Mouse (Mus musculus) neural tube, embryonic 14.5 days (tissue): ENCODE results near the gene Zfp609. TPM values are rescaled to one million over a fixed set of nuclear protein-coding genes. Genes with fewer than 3 reads are reported as not detected.

Experiments
- ATAC-seq: fragments of 200-750 bp; cut with Nextera tagmentation; 2 replicates; pipeline ENCODE4 v1.8.0; 2017; ENCODE audit warnings: low read depth, mild to moderate bottlenecking, moderate TSS enrichment, moderate library complexity
- H3K27ac ChIP-seq: fragments of 300-500 bp; sonication (generic); 2 replicates; pipeline ENCODE4 v1.5.1; 2014; ENCODE audit warnings: low read depth, mild to moderate bottlenecking, control low read depth, low read length, moderate library complexity, mixed read lengths
- H3K27me3 ChIP-seq: fragments of 300-500 bp; sonication (generic); 2 replicates; pipeline ENCODE4 v1.6.1; 2014; ENCODE audit warnings: low read length; ENCODE audit not compliant: control insufficient read depth, insufficient read depth
- H3K36me3 ChIP-seq: fragments of 300-500 bp; sonication (generic); 2 replicates; pipeline ENCODE4 v1.6.1; 2014; ENCODE audit warnings: low read length, mixed read lengths; ENCODE audit not compliant: control insufficient read depth, insufficient read depth
- H3K4me1 ChIP-seq: fragments of 300-500 bp; sonication (generic); 2 replicates; pipeline ENCODE4 v1.6.1; 2014; ENCODE audit warnings: low read length; ENCODE audit not compliant: control insufficient read depth, insufficient read depth
- H3K4me2 ChIP-seq: fragments of 300-500 bp; sonication (generic); 2 replicates; pipeline ENCODE4 v1.6.1; 2014; ENCODE audit warnings: mild to moderate bottlenecking, low read depth, low read length, control low read depth
- H3K4me3 ChIP-seq: fragments of 300-500 bp; sonication (generic); 2 replicates; pipeline ENCODE4 v1.5.1; 2014; ENCODE audit warnings: low read depth, low read length, control low read depth, mixed read lengths
- H3K9ac ChIP-seq: fragments of 300-500 bp; sonication (generic); replicated peaks from 2 replicates; pipeline ENCODE4 v1.6.1; 2014; ENCODE audit warnings: low read depth, mild to moderate bottlenecking, control low read depth, low read length, mixed read lengths
- H3K9me3 ChIP-seq: fragments of 300-500 bp; sonication (generic); 2 replicates; pipeline ENCODE4 v1.6.1; 2016; ENCODE audit warnings: low read length; ENCODE audit not compliant: control insufficient read depth
- WGBS: fragments of 180-500 bp; shearing (Covaris S2); extraction: QIAGEN DNeasy Blood & Tissue Kit; methylation state at CpG from one replicate; pipeline ENCODE4 v1.1.7; 2014; 5-methylcytosine and 5-hydroxymethylcytosine counted together
- polyA plus RNA-seq: library from polyadenylated mRNA; unstranded; fragments of >200 nt; fragmentation: Nextera tagmentation; extraction: Ambion mirVana; gene quantifications from 2 replicates; pipeline ENCODE4 v1.2.1, GENCODE M21; 2014

Zfp609 gene
- polyA plus RNA-seq, 1 experiment from 2014 or later, result 10.1 TPM

- Histone ChIP-seq H3K4me2 (no peak overlapping the region), H3K36me3 (no peaks in the 10 kb centered on the region), H3K9ac (no peak overlapping the region), H3K4me3 (no peak overlapping the region), H3K4me1 (no peaks in the 10 kb centered on the region; the same call in 1 of the 2 replicates), H3K9me3 (no peaks in the 10 kb centered on the region), H3K27me3 (no peaks in the 10 kb centered on the region), H3K27ac (no peak overlapping the region)
- 84% methylated on average over 4 of the region's 4 CpGs for WGBS
- no peak for ATAC-seq
Observed at GRCm38 (mm10) chr9:65762728-65763127, 64.6 kb downstream of the Zfp609 start.

GRCm38 (mm10) chr9:65759992-65760391 lies 67.4 kb downstream of the Zfp609 start:
- 79% methylated on average over 8 of the region's 8 CpGs for WGBS
- Histone ChIP-seq H3K9me3 (no peaks in the 10 kb centered on the region), H3K36me3 (no peaks in the 10 kb centered on the region), H3K4me2 (no peak overlapping the region), H3K9ac (no peak overlapping the region), H3K4me1 (no peaks in the 10 kb centered on the region; the same call in 1 of the 2 replicates), H3K4me3 (no peak overlapping the region), H3K27ac (no peak overlapping the region), H3K27me3 (no peaks in the 10 kb centered on the region)
- no peak for ATAC-seq

- Histone ChIP-seq H3K4me1 (no peaks in the 10 kb centered on the region; the same call in 1 of the 2 replicates), H3K9me3 (no peaks in the 10 kb centered on the region), H3K27ac (no peak overlapping the region), H3K27me3 (no peaks in the 10 kb centered on the region), H3K4me3 (no peak overlapping the region), H3K36me3 (no peaks in the 10 kb centered on the region), H3K4me2 (no peak overlapping the region), H3K9ac (no peak overlapping the region)
- ATAC-seq, result no peak
- 90% methylated on average over 5 of the region's 5 CpGs for WGBS
Observed at GRCm38 (mm10) chr9:65759256-65759655, 68.1 kb downstream of the Zfp609 start.

GRCm38 (mm10) chr9:65757826-65758225 lies 69.5 kb downstream of the Zfp609 start:
- no peaks in the 10 kb centered on the region for H3K36me3 ChIP-seq
- H3K4me1 ChIP-seq, result no peaks in the 10 kb centered on the region; the same call in 1 of the 2 replicates
- 69% methylated on average over 3 of the region's 3 CpGs for WGBS
- no peak overlapping the region for H3K4me2 ChIP-seq
- ATAC-seq, result no peak
- no peak overlapping the region for H3K9ac ChIP-seq
- H3K27ac ChIP-seq, result no peak overlapping the region
- no peak overlapping the region for H3K4me3 ChIP-seq
- H3K27me3 ChIP-seq, result no peaks in the 10 kb centered on the region
- no peaks in the 10 kb centered on the region for H3K9me3 ChIP-seq

GRCm38 (mm10) chr9:65755673-65756375 lies 71.5 kb downstream of the Zfp609 start:
- no peak overlapping the region for H3K27ac ChIP-seq
- no peaks in the 10 kb centered on the region for H3K27me3 ChIP-seq
- ATAC-seq, result no peak
- no peak overlapping the region for H3K4me2 ChIP-seq
- WGBS, result 58% methylated on average over 7 of the region's 7 CpGs
- no peak overlapping the region for H3K9ac ChIP-seq
- H3K4me3 ChIP-seq, result no peak overlapping the region
- H3K36me3 ChIP-seq, result no peaks in the 10 kb centered on the region
- no peaks in the 10 kb centered on the region for H3K4me1 ChIP-seq
- no peaks in the 10 kb centered on the region for H3K9me3 ChIP-seq

GRCm38 (mm10) chr9:65755164-65755563 lies 72.2 kb downstream of the Zfp609 start:
- no peak overlapping the region for H3K27ac ChIP-seq
- ATAC-seq, result no peak
- H3K4me2 ChIP-seq, result no peak overlapping the region
- no peaks in the 10 kb centered on the region for H3K4me1 ChIP-seq
- no peaks in the 10 kb centered on the region for H3K36me3 ChIP-seq
- H3K27me3 ChIP-seq, result no peaks in the 10 kb centered on the region
- H3K4me3 ChIP-seq, result no peak overlapping the region
- H3K9ac ChIP-seq, result no peak overlapping the region
- H3K9me3 ChIP-seq, result no peaks in the 10 kb centered on the region
- 86% methylated on average over 1 of the region's 1 CpGs for WGBS

- no peak for ATAC-seq
- no peak overlapping the region for H3K4me3 ChIP-seq
- H3K27ac ChIP-seq, result no peak overlapping the region
- H3K36me3 ChIP-seq, result no peaks in the 10 kb centered on the region
- WGBS, result 96% methylated on average over 3 of the region's 3 CpGs
- no peak overlapping the region for H3K9ac ChIP-seq
- H3K4me2 ChIP-seq, result no peak overlapping the region
- no peaks in the 10 kb centered on the region for H3K27me3 ChIP-seq
- no peaks in the 10 kb centered on the region for H3K9me3 ChIP-seq
- 0 out of 2 replicates have a peak, but pooled peaks cover 3% of the 10 kb centered on the region for H3K4me1 ChIP-seq
Observed at GRCm38 (mm10) chr9:65752632-65753031, 74.7 kb downstream of the Zfp609 start.

- Histone ChIP-seq H3K9me3 (no peaks in the 10 kb centered on the region), H3K4me2 (no peak overlapping the region), H3K4me3 (no peak overlapping the region), H3K27ac (no peak overlapping the region), H3K4me1 (0 out of 2 replicates have a peak, but pooled peaks cover 3% of the 10 kb centered on the region), H3K9ac (no peak overlapping the region), H3K36me3 (no peaks in the 10 kb centered on the region), H3K27me3 (no peaks in the 10 kb centered on the region)
- ATAC-seq, result no peak
- WGBS, result 96% methylated on average over 7 of the region's 7 CpGs
Observed at GRCm38 (mm10) chr9:65751906-65752305, 75.5 kb downstream of the Zfp609 start.

GRCm38 (mm10) chr9:65748102-65748501 lies 79.3 kb downstream of the Zfp609 start:
- H3K4me2 ChIP-seq, result no peak overlapping the region

More at GRCm38 (mm10) chr9:65748102-65748501, 79.3 kb downstream of the Zfp609 start:
- 45% methylated on average over 4 of the region's 4 CpGs for WGBS
- Histone ChIP-seq H3K27ac (no peak overlapping the region), H3K9me3 (no peaks in the 10 kb centered on the region), H3K9ac (no peak overlapping the region), H3K36me3 (no peaks in the 10 kb centered on the region), H3K27me3 (no peaks in the 10 kb centered on the region), H3K4me1 (peaks cover 35% of the 10 kb centered on the region), H3K4me3 (no peak overlapping the region)
- no peak for ATAC-seq
